Mouse (Mus musculus) intestine, embryonic 14.5 days (tissue): Measurements from ENCODE around the gene Ulk4. TPM values are rescaled to one million over a fixed set of nuclear protein-coding genes. Genes with fewer than 3 reads are reported as not detected.
A peak's percentile ranks its signal among the peaks of the same experiment; 100 is the strongest.

ENCODE experiments used
- ATAC-seq: fragments of 200-750 bp; cut with Nextera tagmentation; replicated peaks from 2 replicates; pipeline ENCODE4 v1.8.0; 2017; ENCODE audit warnings: low read depth, moderate number of reproducible peaks, moderate TSS enrichment, moderate library complexity; ENCODE audit not compliant: low FRiP score, low TSS enrichment
- DNase-seq: peaks from one replicate; pipeline ENCODE4 v3.0.0-alpha.2; 2018; ENCODE audit warnings: low spot score
- H3K27ac ChIP-seq: fragments of 300-500 bp; sonication (generic); 2 replicates; pipeline ENCODE4 v1.5.1; 2014; ENCODE audit warnings: low read depth, mild to moderate bottlenecking, control low read depth
- H3K27me3 ChIP-seq: fragments of 300-500 bp; sonication (generic); replicated peaks from 2 replicates; pipeline ENCODE4 v1.6.1; 2014; ENCODE audit warnings: low read length, control low read depth; ENCODE audit not compliant: control insufficient read depth, insufficient read depth
- H3K36me3 ChIP-seq: fragments of 300-500 bp; sonication (generic); 2 replicates; pipeline ENCODE4 v1.6.1; 2014; ENCODE audit warnings: low read length, control low read depth; ENCODE audit not compliant: control insufficient read depth, insufficient read depth
- H3K4me1 ChIP-seq: fragments of 300-500 bp; sonication (generic); replicated peaks from 2 replicates; pipeline ENCODE4 v1.6.1; 2014; ENCODE audit warnings: low read length, control low read depth, mixed read lengths; ENCODE audit not compliant: control insufficient read depth, insufficient read depth
- H3K4me2 ChIP-seq: fragments of 300-500 bp; sonication (generic); 2 replicates; pipeline ENCODE4 v1.6.1; 2014; ENCODE audit warnings: low read length
- H3K4me3 ChIP-seq: fragments of 300-500 bp; sonication (generic); 2 replicates; pipeline ENCODE4 v1.5.1; 2014; ENCODE audit warnings: low read depth, low read length, control low read depth, mixed read lengths
- H3K9ac ChIP-seq: fragments of 300-500 bp; sonication (generic); 2 replicates; pipeline ENCODE4 v1.6.1; 2014; ENCODE audit warnings: mild to moderate bottlenecking, low read length
- H3K9me3 ChIP-seq: fragments of 300-500 bp; sonication (generic); 2 replicates; pipeline ENCODE4 v1.6.1; 2016; ENCODE audit warnings: low read length, control low read depth; ENCODE audit not compliant: control insufficient read depth
- WGBS: fragments of 180-500 bp; shearing (Covaris S2); extraction: QIAGEN DNeasy Blood & Tissue Kit; methylation state at CpG from one replicate; pipeline ENCODE4 v1.1.7; 2014; 5-methylcytosine and 5-hydroxymethylcytosine counted together
- polyA plus RNA-seq: library from polyadenylated mRNA; unstranded; fragments of >200 nt; fragmentation: Nextera tagmentation; extraction: Ambion mirVana; gene quantifications from 2 replicates; pipeline ENCODE4 v1.2.1, GENCODE M21; 2014

The Ulk4 gene
- polyA plus RNA-seq, 1 experiment from 2014 or later = 122 TPM

- DNase-seq = no peak
- ATAC-seq = no peak
- H3K9ac ChIP-seq = no peak overlapping the region
- no peaks in the 10 kb centered on the region for H3K27me3 ChIP-seq
- no peak overlapping the region for H3K4me2 ChIP-seq
- H3K27ac ChIP-seq = no peak overlapping the region
- no peak overlapping the region for H3K4me3 ChIP-seq
- H3K9me3 ChIP-seq = no peaks in the 10 kb centered on the region
- H3K4me1 ChIP-seq = no peaks in the 10 kb centered on the region
- WGBS = 78% methylated on average over 6 of the region's 6 CpGs
- peaks cover 99% of the 10 kb centered on the region for H3K36me3 ChIP-seq
Measured at GRCm38 (mm10) chr9:120958560-120958959, 318.4 kb downstream of the Ulk4 start.

GRCm38 (mm10) chr9:120958051-120958450 lies 318.9 kb downstream of the Ulk4 start:
- Histone ChIP-seq H3K36me3 (peaks cover 100% of the 10 kb centered on the region), H3K9ac (no peak overlapping the region), H3K27me3 (no peaks in the 10 kb centered on the region), H3K9me3 (no peaks in the 10 kb centered on the region), H3K4me1 (no peaks in the 10 kb centered on the region), H3K27ac (no peak overlapping the region), H3K4me3 (no peak overlapping the region), H3K4me2 (no peak overlapping the region)
- no peak for DNase-seq
- 89% methylated on average over 5 of the region's 5 CpGs for WGBS
- no peak for ATAC-seq

GRCm38 (mm10) chr9:120951947-120952346 lies 325.1 kb downstream of the Ulk4 start:
- H3K27me3 ChIP-seq = no peaks in the 10 kb centered on the region
- H3K9me3 ChIP-seq = no peaks in the 10 kb centered on the region
- H3K36me3 ChIP-seq = peaks cover 74% of the 10 kb centered on the region
- H3K9ac ChIP-seq = no peak overlapping the region
- WGBS = 72% methylated on average over 3 of the region's 3 CpGs
- DNase-seq (no peak), ATAC-seq (0 out of 2 replicates have a peak, but pooled peaks have one; percentile 48)
- H3K4me3 ChIP-seq = no peak overlapping the region
- no peak overlapping the region for H3K4me2 ChIP-seq
- no peak overlapping the region for H3K27ac ChIP-seq
- peaks cover 2% of the 10 kb centered on the region; the same call in 1 of the 2 replicates for H3K4me1 ChIP-seq

- WGBS = 87% methylated on average over 12 of the region's 12 CpGs
Measured at GRCm38 (mm10) chr9:120950761-120951160, 326.2 kb downstream of the Ulk4 start.

GRCm38 (mm10) chr9:120948832-120949231 lies 328.2 kb downstream of the Ulk4 start:
- H3K36me3 ChIP-seq = peaks cover 49% of the 10 kb centered on the region
- WGBS = 96% methylated on average over 1 of the region's 1 CpGs
- no peaks in the 10 kb centered on the region for H3K9me3 ChIP-seq
- H3K27ac ChIP-seq = no peak overlapping the region
- peaks cover 11% of the 10 kb centered on the region for H3K4me1 ChIP-seq
- no peak for DNase-seq
- H3K4me2 ChIP-seq = no peak overlapping the region
- no peak overlapping the region for H3K4me3 ChIP-seq
- no peak overlapping the region for H3K9ac ChIP-seq
- no peaks in the 10 kb centered on the region for H3K27me3 ChIP-seq
- ATAC-seq = no peak

More at GRCm38 (mm10) chr9:120950761-120951160, 326.2 kb downstream of the Ulk4 start:
- ATAC-seq = no peak
- no peak overlapping the region for H3K4me2 ChIP-seq
- DNase-seq = no peak
- no peak overlapping the region for H3K9ac ChIP-seq
- H3K9me3 ChIP-seq = no peaks in the 10 kb centered on the region
- H3K27me3 ChIP-seq = no peaks in the 10 kb centered on the region
- peaks cover 4% of the 10 kb centered on the region; the same call in 1 of the 2 replicates for H3K4me1 ChIP-seq
- no peak overlapping the region for H3K27ac ChIP-seq
- H3K4me3 ChIP-seq = no peak overlapping the region
- peaks cover 62% of the 10 kb centered on the region for H3K36me3 ChIP-seq

- Histone ChIP-seq H3K27ac (no peak overlapping the region), H3K9ac (no peak overlapping the region), H3K4me2 (no peak overlapping the region), H3K4me1 (peaks cover 19% of the 10 kb centered on the region), H3K36me3 (peaks cover 30% of the 10 kb centered on the region), H3K9me3 (no peaks in the 10 kb centered on the region), H3K4me3 (no peak overlapping the region), H3K27me3 (no peaks in the 10 kb centered on the region)
- WGBS = 69% methylated on average over 8 of the region's 8 CpGs
- ATAC-seq = no peak
- DNase-seq = no peak
Measured at GRCm38 (mm10) chr9:120946131-120946530, 330.9 kb downstream of the Ulk4 start.

GRCm38 (mm10) chr9:120944211-120944610 lies 332.8 kb downstream of the Ulk4 start:
- H3K4me1 ChIP-seq = peaks cover 29% of the 10 kb centered on the region
- no peak overlapping the region for H3K9ac ChIP-seq
- DNase-seq = no peak
- H3K4me2 ChIP-seq = no peak overlapping the region
- no peaks in the 10 kb centered on the region for H3K27me3 ChIP-seq
- H3K9me3 ChIP-seq = no peaks in the 10 kb centered on the region
- no peak overlapping the region for H3K4me3 ChIP-seq
- no peak overlapping the region for H3K27ac ChIP-seq
- H3K36me3 ChIP-seq = peaks cover 23% of the 10 kb centered on the region; the same call in 1 of the 2 replicates
- 65% methylated on average over 3 of the region's 3 CpGs for WGBS
- no peak for ATAC-seq

- H3K27me3 ChIP-seq = no peaks in the 10 kb centered on the region
- H3K9ac ChIP-seq = no peak overlapping the region
- H3K4me2 ChIP-seq = no peak overlapping the region
- ATAC-seq (no peak), DNase-seq (no peak)
- no peak overlapping the region for H3K27ac ChIP-seq
- H3K36me3 ChIP-seq = peaks cover 23% of the 10 kb centered on the region; the same call in 1 of the 2 replicates
- no peak overlapping the region for H3K4me3 ChIP-seq
- H3K4me1 ChIP-seq = peaks cover 30% of the 10 kb centered on the region
- 76% methylated on average over 1 of the region's 1 CpGs for WGBS
- H3K9me3 ChIP-seq = no peaks in the 10 kb centered on the region
Measured at GRCm38 (mm10) chr9:120943757-120944156, 333.2 kb downstream of the Ulk4 start.

- Histone ChIP-seq H3K27ac (no peak overlapping the region), H3K4me3 (no peak overlapping the region), H3K9ac (no peak overlapping the region), H3K4me2 (no peak overlapping the region), H3K4me1 (peaks cover 50% of the 10 kb centered on the region), H3K9me3 (no peaks in the 10 kb centered on the region), H3K36me3 (peaks cover 31% of the 10 kb centered on the region; the same call in 1 of the 2 replicates), H3K27me3 (no peaks in the 10 kb centered on the region)
- no peak for ATAC-seq
- no peak for DNase-seq
- WGBS = 78% methylated on average over 3 of the region's 3 CpGs
Measured at GRCm38 (mm10) chr9:120940858-120941257, 336.1 kb downstream of the Ulk4 start.
